Mouse (Mus musculus): Measurements from ENCODE around the gene Usp5.
"Not testable (repeated sequence)": the region's sequence is repeated elsewhere in the genome, so short reads cannot be mapped to it uniquely, and the experiment has no call there.

DNA sequence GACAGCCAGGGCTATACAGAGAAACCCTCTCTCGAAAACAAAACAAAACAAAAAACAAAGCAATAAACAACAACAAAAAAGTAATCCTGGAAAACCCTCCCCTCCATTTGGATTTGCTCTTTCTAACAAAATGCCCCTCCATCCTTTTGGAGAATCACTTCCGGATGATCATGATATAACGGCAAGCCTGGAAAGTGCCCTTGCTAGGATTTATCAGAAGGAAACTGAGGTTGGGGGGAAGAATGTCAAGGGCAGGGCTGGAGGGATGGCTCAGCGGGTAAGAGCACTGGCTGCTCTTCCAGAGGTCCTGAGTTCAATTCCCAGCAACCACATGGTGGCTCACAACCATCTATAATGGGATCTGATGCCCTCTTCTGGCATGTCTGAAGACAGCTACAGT, 25.6 kb downstream of the Usp5 start:
- TF ChIP-seq GATA1 (IDR thresholded peaks at IDR 0.05; ENCODE audit: borderline replicate concordance, low read length); FLI1 (IDR thresholded peaks at IDR 0.05; ENCODE audit: low read length): not testable (repeated sequence)
